Mouse (Mus musculus): Measurements from ENCODE around the gene Schip1.
A peak's percentile ranks its signal among the peaks of the same experiment; 100 is the strongest.
"Not testable (repeated sequence)": the region's sequence is repeated elsewhere in the genome, so short reads cannot be mapped to it uniquely, and the experiment has no call there.

Gene Schip1

DNA sequence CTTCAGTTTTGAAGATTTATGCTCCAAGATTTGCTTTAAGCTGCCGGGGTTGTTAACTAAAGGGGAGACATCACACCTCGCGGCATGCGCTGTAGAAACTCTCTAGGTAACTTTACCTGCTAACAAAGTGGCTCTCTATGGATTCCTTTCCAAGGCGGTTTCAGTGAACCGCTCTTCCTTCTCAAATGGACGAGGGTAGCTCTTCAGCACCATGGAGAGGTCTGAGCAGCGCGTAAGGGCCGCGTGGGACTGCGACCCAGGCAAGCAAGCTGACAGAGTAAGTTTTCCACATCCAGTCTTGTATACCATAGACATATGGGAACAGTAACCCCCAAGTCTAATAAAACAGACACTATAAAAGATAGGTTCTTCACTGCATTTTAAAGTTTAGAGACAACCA, at the start of gene Schip1:
TSS of gene Schip1 (plus strand) at position 72 of the 400 bp plus-strand sequence.
- peak; percentile 33 for DNase-seq

DNA sequence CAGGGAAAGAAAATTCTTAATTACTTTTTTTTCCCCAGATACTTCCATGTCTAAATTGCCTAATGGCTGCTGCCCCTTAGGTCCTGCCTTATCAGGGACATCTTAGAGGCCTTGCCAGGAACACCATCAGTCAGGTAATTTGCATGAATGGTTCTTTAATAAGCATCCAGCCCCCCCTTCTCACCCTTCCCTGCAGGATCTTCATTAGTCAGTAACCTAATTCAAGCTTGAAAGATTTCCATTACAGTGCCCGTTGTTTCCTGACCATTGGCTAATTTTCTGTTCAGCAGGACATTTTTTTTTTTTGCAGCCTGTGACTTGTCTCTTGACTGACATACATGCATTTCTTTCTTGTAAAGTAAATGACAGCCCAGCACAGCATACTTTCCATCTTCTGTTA, 48.8 kb upstream of the Schip1 start:
- DNase-seq = no peak

DNA sequence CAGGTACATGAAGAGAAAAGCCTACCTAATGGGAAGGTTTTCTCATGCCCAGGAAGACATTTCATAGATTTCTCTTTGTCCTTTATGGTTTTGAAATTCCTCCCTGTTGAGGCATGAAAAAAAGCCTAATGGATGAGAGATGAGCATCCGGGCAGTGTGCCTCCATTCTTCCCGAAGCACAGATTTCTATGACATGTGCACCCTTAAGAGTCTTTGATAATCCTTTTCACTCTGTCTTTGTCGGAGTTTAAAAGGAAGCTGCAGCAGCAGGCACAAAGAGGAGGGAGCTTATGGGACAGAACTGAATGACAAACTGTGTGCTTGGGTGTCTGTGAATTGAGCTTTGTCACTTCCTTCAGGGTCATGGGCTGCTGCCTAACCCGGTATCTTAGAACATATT, 45.2 kb upstream of the Schip1 start:
- DNase-seq = no peak

DNA sequence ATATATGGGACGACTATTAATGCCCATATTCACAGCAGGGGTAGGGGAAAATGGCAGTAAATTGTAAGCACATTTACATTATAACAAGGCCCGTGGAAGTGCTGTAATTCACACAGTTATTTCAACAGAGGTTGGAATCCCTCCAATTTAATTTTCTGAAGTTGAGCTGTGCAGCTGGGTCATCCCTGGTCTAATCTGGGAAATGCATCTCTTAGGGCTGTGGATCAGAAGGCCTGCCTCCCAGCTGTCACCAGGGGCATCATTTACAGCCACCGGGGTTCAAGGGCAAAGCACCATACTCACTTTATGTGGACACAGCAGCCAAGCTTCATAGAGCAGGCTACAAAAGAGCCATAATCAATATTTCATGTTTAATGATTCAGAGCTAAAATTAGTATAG, 28.5 kb upstream of the Schip1 start:
- DNase-seq = no peak

DNA sequence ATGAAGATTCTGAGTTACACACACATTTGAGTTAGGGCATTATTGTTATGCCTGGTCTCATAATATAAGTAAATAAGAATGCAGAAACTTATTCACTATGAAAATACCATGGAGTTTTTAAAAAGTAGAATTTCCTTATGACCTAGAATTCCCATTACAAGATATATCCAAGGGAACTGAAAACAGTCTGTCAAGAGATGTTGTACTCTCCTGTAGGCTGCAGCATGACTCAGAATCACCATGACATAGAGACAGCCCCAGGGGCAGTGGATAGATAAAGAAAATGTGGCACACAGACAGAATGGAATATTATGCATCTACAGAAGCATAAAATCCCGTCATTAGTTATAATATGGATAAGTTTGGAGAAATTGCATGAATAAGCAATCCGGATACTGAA, 21.7 kb upstream of the Schip1 start:
- no peak for DNase-seq

DNA sequence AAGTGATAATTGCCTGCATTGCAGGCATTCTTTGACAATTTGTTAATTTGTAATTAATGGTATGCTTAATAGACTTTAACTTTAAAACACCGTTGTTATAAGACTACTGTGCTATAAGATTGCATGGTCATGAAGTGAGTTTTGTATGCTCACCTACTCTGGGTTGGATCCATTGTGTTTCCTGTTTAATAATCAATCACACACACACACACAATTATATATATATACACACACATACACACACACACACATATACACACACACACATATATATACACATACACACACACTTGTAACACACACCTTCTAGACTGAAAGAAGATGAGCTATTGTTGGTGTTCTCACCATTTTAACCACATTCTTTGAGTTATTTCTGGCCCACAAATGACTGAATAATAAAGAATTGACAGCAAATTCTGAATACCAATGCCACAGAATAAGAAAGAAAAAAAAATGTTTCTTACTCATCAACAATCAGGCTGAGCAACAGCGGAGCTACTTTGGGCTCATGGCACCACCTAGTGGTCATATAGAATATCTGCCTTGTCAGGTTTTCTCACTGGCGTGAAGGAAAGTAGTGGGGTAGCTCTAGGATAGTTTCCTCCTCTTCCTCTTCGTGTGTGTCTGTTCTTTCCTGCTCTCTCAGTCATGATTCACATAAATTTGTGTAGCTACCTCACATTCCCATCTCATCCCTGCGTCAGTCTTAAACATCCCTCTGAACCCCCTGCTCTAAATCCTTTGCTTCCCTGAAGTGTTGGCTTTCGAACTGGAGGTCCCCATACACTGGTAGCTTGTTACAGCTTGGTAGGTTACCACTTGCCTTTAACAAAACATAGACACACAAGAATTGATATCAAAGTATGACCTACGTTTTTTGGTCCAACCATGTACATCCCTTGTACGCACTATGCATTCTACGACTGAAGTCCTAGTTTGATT, 18.9 kb upstream of the Schip1 start:
- DNase-seq = peak; percentile 45

DNA sequence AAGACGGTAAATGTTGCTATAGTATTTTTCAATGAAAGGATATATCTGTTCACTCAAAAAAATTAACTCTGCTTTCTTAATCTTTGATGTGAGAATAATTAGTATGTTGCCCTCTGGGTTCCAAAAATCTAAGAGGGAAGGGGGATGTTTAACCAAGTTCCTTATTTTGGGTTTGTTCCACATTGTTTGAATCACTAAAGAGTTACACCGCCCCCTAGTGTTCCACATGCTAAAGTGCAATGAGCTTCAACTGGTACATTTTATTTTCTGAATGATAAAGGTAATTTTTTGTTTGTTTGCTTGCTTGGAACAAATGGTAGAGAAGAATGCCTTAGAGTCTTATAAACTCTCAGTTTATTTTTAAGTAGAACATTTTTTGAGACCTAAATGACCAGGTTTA, 11.1 kb upstream of the Schip1 start:
- DNase-seq = peak; percentile 31

DNA sequence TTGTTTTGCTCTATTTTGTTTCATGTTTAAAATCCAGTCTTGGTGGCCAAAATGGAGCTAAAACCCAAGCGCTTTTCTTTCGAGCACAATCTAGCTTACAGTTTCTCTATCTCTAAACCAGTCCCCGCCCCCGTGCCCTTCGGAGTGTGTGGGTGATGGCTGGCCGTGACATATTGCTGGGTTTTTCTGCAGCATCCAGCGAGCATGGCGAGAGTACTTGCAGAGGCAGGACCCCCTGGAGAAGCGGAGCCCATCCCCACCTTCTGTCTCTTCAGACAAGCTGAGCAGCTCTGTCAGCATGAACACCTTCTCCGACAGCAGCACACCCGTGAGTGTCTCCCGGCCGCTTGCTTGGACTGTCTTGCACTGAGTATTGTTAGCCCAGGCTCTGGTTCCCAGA, 9.5 kb upstream of the Schip1 start:
- DNase-seq = no peak

DNA sequence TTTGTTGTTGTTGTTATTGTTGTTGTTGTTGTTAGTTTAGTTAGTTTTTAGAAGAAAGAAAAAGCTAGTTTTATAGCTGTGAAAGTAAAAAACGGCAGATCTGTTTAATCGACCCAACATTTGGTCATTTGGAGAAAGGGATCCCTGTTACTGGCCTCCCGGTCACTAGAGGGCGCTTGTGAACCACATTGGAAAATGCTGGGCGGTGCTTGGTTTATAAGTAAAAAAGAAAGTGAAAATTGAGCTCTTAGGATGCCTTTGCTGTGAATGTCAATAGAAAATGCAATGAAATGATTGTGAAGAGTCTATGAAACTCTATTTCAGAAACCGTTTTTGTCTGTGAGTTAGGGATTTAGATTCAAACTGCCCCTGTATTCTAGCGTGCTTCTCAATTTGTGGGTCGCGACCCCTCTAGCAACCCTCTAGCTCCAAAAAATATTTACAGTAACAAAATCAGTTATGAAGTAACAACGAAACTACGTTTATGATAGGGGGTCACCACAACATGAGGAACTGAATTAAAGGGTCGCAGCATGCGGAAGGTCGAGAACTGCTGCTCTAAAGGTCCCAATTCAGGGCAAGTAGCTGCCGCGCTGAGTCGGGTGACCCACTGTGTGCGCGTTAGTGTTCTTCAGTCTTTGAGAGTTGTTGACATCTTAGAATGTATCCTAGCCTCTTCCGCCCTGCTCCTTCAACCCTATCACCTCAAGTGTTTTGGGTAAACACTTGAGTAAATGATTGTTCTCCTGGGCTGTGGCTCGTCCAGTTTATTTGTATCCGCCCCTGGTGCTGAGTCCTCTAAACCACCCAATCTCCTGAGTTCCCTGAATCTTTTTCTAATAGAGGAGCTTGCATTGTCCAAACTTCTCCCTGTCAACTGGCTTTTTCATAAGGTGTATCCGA, 8.0 kb upstream of the Schip1 start:
- peak; percentile 88 for DNase-seq

DNA sequence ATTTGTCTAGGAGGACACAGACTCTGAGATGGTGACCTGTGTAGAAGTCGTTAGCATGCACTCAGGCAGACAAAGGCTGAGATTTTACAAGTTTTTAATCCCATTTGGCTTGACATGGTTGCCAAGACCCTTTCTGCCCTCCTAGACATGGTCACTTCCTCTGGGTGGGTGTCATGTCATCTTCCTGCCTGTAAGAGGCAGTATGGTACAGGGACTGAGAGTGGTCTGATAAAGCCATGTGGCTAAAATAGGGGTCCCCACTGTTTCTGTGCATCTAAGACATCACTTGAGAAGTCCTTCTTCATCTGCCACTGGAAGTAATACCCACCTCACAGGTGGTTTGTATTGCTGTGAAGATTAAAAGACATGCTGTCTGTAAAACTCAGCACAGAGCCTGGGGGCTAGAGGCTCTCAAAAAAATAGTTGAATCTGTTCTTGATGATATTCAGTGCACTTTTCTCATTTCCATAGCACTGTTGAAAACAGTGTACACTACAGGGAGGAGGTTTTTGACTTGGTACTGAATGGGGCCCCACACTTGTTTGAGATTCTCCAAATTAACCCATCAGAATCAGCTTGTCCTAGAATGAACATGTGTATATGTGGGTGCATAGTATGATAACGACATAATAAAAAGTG, 5.3 kb upstream of the Schip1 start:
- peak; percentile 57 for DNase-seq

DNA sequence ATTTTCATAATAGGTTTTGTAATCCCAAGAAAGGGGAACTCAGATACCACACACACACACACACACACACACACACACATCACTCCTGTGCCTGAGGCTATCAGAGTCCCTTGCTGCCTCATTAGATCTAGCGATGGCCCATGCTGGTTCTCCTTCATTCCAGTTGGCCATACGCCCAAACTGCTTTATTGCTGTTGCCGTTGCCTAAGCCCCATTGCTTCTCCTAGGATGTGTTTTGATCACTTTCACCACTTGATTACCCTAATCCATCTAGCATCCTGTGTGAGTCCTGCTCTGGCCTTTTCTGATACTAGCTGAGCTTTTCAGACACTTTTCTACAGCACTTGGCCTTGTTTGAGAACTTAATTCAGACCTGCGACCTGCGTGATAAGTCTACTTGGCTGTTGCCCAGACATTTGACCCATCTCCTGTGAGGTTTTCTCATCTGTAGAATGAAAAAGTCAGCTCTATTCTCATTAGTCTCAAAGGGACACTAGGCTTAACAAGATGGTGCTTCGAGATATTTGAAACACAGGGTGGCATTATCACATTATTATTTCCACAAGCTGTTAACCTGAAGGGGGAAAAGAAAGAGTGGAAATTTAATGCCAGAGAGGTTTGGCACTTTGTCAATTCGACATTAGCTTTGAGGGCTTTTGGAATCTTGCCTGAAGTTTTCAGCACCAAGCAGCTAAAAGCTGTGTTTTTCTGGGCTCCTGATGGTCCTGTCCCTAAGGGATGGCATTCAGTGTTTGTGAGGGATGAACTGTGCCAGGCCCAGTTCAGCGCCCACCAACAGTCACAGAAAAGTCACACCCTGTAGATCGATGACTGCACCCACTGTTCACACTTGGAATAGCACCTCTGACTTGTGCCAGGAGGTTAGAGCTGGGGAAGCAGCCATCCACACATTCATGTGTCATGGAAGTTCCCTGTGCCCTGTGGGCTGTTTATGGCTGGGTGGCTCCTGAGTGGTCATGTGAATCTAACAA, 7.1 kb downstream of the Schip1 start:
- DNase-seq = no peak

DNA sequence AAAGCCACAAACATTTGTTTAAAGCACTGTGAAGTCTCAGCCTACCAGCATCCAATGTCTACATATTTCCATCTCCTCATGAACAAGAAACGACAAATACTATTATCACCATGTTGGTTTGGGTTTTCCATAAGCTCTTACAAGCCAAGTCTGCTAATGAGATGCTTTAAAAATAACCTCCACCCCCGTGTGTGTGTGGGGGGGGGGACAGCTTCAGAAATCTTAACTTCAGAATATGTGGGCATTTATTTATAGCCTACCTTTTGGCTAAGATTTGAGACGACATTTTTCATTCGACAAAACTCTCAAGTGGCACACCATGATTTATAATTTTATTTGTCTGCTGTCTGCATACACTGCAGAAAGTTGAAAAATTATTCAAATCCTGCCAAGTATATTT, 12.8 kb downstream of the Schip1 start:
- DNase-seq = no peak

DNA sequence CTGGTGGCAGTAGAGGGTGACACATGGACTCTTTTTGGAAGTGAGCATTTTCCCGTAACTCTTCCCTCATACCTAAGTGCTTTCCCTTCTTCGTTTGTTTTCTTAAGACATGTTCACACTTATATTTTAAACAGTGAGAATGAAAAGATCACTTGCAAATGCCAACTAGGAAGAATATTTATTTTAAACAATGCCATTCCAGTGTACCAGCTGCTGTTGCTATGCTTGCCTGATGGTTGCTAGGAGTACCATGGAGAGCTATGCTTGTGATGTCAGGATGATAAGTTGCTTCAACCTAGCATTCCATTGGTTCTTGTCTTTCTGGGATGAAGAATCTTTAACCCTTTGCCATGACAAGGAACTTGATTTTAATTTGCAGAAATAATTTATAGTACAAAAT, 20.4 kb downstream of the Schip1 start:
- DNase-seq = no peak

DNA sequence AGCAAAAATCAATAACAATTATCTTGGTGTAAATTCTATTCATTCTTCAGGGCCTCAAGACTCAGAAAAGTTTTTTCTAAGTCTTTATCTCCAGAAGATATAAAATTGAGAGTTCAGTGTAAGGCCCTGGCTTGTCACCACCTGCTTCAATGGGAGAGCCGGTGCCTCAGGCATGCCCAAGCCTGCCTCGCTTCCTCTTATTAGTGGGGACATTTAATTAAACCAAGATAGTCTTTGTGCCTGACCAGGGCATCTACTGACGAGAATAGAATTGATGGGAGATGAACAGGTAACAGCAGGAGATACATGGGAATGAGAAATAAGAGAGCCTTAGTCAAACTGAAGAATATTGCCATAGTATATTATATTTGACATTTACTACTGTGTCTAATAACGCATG, 27.5 kb downstream of the Schip1 start:
- DNase-seq = no peak

DNA sequence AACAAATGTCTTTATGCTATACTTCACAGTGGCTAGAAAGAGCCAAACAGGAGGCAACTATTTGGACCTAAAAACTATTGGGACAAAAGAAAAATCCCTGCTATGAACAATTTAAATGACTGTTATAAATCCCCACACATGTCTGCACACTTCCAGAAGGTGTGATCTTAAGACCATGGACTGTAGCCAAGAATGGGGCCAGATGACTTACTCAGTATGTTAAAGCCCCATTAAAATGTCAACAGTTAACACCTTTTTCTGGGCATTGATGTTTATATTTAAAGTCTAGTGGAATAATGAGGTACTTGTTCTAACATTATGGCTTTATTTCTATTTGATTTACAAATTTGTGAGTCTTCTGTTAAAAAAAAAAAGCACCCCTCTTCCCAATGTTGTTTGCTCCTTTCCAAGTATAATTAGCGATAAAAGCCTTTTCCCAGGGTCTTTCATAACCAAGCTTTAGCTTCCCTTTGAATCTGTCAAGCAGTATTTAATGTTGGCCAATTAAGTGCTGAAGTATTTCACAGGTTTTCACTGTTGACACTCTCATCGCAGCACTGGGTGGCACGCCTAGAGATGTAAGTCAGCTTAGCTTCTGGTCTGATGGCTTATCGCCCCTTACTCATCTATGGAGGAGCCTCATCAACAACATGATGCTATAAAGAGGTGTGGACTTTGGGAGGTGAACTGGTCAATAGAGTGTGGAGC, 32.3 kb downstream of the Schip1 start:
- no peak for DNase-seq

DNA sequence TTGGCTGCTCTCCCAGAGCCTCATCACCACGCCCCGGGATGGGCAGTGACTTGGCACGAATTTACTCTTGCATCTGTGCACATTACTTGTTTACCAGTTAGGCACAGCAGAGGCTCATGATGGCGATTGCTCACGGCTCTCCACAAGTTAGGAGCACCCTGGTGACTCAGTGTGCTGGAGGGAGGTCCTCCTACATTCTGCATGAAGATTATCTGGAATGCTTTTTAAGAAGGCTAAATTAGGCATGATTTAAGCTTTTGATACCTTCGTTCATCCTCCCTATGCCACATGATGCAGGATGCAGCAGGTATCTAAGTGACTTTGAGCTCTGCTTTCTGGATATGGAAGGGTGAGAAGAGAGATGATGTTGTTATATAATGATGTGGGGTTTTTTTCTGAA, 35.0 kb downstream of the Schip1 start:
- DNase-seq = not testable (repeated sequence)

DNA sequence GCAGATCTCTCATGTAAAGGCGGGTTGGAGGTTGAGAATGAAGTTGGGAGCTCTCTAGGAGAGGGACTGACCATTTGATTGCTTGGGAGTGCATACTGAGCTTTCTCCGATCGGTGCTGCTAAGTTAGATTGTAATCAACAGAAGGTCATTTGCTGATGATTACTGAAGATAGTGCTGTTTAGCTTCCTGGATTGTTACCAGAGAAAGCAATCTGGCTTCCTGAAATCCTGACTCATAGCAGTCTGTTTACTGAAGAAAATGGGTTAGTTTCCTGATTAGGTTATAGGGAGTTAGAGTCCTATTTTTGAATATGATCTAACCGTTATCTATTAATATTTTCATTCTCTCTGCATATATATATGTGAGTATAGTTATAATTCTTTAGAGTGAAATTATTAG, 36.7 kb downstream of the Schip1 start:
- DNase-seq = no peak

DNA sequence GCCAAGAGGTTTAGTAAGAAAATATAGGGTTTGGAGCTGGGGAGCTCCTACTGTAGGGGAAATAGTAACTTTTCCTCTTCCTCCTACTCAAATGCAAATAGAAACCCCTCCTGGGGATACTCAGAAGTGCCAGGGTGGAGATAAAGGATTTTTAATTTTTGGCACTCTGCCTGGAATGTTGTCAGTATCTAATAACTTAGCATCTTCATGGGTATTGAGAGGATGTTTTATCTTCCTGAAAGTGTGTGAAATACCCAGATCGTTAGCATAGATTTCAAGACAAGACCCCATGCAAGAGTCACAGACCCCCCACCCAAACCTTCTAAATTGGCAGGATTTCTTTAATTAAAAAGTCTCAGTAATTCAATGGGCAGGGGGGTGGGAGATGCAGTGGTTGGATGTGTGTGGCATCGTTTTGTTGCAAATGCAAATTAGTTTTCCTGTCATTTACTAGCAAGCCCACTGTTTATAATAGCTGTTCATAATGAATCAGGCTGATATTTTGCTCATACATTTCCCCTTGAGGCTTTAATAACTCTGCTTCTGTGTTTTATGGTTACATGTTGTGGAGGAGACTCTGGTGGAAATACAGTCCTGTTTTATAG, 40.6 kb downstream of the Schip1 start:
- DNase-seq = no peak

DNA sequence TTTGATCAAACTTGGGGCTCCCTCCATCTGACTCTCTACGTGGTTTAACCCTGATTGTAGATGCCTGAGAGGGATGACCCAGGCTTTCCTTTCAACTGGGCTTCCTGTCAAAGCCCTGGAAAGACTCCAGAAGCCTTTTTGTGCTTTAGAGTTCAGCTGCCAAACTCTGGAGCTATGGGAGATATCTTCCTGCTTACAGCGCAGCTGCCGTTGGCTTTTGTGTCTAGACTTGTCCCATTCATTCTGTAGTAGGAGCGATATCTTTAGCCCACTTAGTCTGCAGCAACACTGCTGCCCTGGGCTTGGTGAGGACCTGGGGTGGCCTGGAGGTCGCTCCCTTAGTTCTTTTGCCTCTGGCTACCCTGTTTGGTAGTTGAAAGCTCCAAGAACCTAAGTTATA, 56.7 kb downstream of the Schip1 start:
- no peak for DNase-seq

DNA sequence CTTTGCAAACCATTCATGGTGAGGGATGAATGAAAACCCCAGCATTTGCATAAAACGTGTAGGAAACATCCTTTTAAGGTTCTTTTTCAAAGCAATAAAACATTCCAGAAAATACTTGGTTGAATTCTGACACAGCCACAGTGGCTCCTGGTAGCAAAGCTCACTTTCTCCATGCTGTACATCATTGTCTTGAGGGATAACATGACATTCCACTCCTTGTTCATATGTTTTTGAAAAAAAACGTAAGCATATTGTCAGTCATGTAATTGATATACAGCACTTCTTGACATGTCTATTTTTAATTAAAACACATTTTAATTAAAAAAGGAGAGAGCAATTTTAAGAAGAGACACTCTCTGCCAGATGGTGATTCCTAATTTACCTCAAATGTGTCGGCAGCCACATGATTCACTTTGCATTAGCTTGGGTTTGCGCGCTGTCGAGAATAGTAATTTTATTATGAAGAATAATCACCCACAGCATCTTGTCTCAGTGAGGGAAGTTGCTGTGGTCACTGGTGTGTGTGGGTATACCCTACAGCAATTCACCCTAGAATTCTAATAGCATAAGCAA, 61.8 kb downstream of the Schip1 start:
- DNase-seq = no peak

DNA sequence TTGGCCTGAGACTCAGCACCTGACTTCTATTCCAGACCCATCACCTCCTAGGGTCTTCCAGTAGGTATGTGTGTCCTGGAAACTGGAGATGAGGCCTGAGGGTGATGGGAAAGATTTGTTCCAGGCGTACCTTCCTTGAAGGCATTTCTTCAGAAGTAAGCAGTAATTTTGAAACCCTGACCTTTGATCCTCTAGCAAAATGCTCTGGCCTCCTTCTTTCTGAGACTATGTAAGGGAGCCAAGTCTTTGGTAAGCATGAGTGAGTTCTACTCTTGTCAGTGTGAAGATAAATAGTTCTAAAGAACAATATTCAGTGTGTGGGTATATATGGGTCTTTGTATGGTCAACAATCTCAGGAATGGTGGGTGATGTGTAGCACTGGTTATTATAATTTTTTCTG, 65.8 kb downstream of the Schip1 start:
- peak; percentile 63 for DNase-seq

Measured in kidney, adult 9 months (tissue).